Mouse (Mus musculus): ENCODE measurements around the gene St3gal5.

St3gal5 gene

GRCm38 (mm10) chr6:72134850-72135515 is 37.6 kb downstream of the St3gal5 start:
- DNase-seq = no peak

- DNase-seq = no peak
Observed at GRCm38 (mm10) chr6:72136016-72136415, 38.6 kb downstream of the St3gal5 start.

- DNase-seq = no peak
Observed at GRCm38 (mm10) chr6:72136543-72136942, 39.2 kb downstream of the St3gal5 start.

GRCm38 (mm10) chr6:72139508-72140193 is 42.3 kb downstream of the St3gal5 start:
- DNase-seq = no peak

GRCm38 (mm10) chr6:72140371-72140770 is 43.0 kb downstream of the St3gal5 start:
- peak; percentile 50 to 52 for DNase-seq

GRCm38 (mm10) chr6:72141191-72141590 is 43.8 kb downstream of the St3gal5 start:
- no peak for DNase-seq

GRCm38 (mm10) chr6:72142561-72142960 is 45.2 kb downstream of the St3gal5 start:
- no peak for DNase-seq

GRCm38 (mm10) chr6:72144353-72144752 is 47.0 kb downstream of the St3gal5 start:
- DNase-seq = no peak

- DNase-seq = no peak
Observed at GRCm38 (mm10) chr6:72146803-72147202, 49.4 kb downstream of the St3gal5 start.

GRCm38 (mm10) chr6:72148721-72149120 is 51.3 kb downstream of the St3gal5 start:
- no peak for DNase-seq

GRCm38 (mm10) chr6:72149797-72150196 is 52.4 kb downstream of the St3gal5 start:
- no peak for DNase-seq

GRCm38 (mm10) chr6:72152707-72153106 is 55.3 kb downstream of the St3gal5 start:
- no peak for DNase-seq

- peak in 1 of 2 experiments; percentile 33 for DNase-seq
Observed at GRCm38 (mm10) chr6:72153455-72153854, 56.1 kb downstream of the St3gal5 start.

- DNase-seq = peak; percentile 62 to 67
Observed at GRCm38 (mm10) chr6:72154008-72154407, 56.6 kb downstream of the St3gal5 start.

- DNase-seq = no peak
Observed at GRCm38 (mm10) chr6:72154938-72155531, 57.6 kb downstream of the St3gal5 start.

GRCm38 (mm10) chr6:72155649-72156048 is 58.3 kb downstream of the St3gal5 start:
- no peak for DNase-seq

- DNase-seq = no peak
Observed at GRCm38 (mm10) chr6:72158966-72159764, 61.8 kb downstream of the St3gal5 start.

- DNase-seq = no peak
Observed at GRCm38 (mm10) chr6:72159861-72160395, 62.5 kb downstream of the St3gal5 start.

- no peak for DNase-seq
Observed at GRCm38 (mm10) chr6:72160991-72161390, 63.6 kb downstream of the St3gal5 start.

GRCm38 (mm10) chr6:72161751-72162150 is 64.4 kb downstream of the St3gal5 start:
- DNase-seq = no peak

- DNase-seq = peak; percentile 69 to 75
Observed at GRCm38 (mm10) chr6:72162155-72162890, 64.9 kb downstream of the St3gal5 start.
